Mouse (Mus musculus) forebrain, postnatal 0 days (tissue): ENCODE results near the gene Mapk13. TPM values are rescaled to one million over a fixed set of nuclear protein-coding genes. Genes with fewer than 3 reads are reported as not detected.

Experiments used
- ATAC-seq: fragments of 200-750 bp; cut with Nextera tagmentation; 2 replicates; pipeline ENCODE4 v1.8.0; 2017; ENCODE audit warnings: mild to moderate bottlenecking, moderate library complexity
- DNase-seq: peaks from one replicate; pipeline ENCODE4 v3.0.0-alpha.2; 2015
- H3K27ac ChIP-seq: fragments of 300-500 bp; sonication (generic); 2 replicates; pipeline ENCODE4 v1.5.1; 2014; ENCODE audit warnings: low read depth, mild to moderate bottlenecking, antibody characterized with exemption, low read length, moderate library complexity, mixed read lengths
- H3K27me3 ChIP-seq: fragments of 300-500 bp; sonication (generic); 2 replicates; pipeline ENCODE4 v1.6.1; 2014; ENCODE audit warnings: mild to moderate bottlenecking, low read length, mixed read lengths; ENCODE audit not compliant: insufficient read depth
- H3K36me3 ChIP-seq: fragments of 300-500 bp; sonication (generic); 2 replicates; pipeline ENCODE4 v1.6.1; 2014; ENCODE audit warnings: mild to moderate bottlenecking, moderate library complexity; ENCODE audit not compliant: insufficient read depth
- H3K4me1 ChIP-seq: fragments of 300-500 bp; sonication (generic); 2 replicates; pipeline ENCODE4 v1.6.1; 2014; ENCODE audit warnings: antibody characterized with exemption; ENCODE audit not compliant: insufficient read depth
- H3K4me2 ChIP-seq: fragments of 300-500 bp; sonication (generic); 2 replicates; pipeline ENCODE4 v1.6.1; 2014; ENCODE audit warnings: low read depth, mild to moderate bottlenecking, moderate library complexity
- H3K4me3 ChIP-seq: fragments of 300-500 bp; sonication (generic); 2 replicates; pipeline ENCODE4 v1.5.1; 2014; ENCODE audit warnings: low read depth, low read length, mixed read lengths
- H3K9ac ChIP-seq: fragments of 300-500 bp; sonication (generic); 2 replicates; pipeline ENCODE4 v1.6.1; 2014; ENCODE audit warnings: mild to moderate bottlenecking
- H3K9me3 ChIP-seq: fragments of 300-500 bp; sonication (generic); 2 replicates; pipeline ENCODE4 v1.6.1; 2016; ENCODE audit warnings: low read length
- CTCF ChIP-seq: sonication (generic); IDR thresholded peaks from 2 replicates; pipeline ENCODE4 v1.5.1; 2016; ENCODE audit warnings: antibody characterized with exemption, control low read depth, low read depth
- WGBS: fragments of 180-500 bp; shearing (Covaris S2); extraction: QIAGEN DNeasy Blood & Tissue Kit; methylation state at CpG from one replicate; pipeline ENCODE4 v1.1.7; 2014; 5-methylcytosine and 5-hydroxymethylcytosine counted together
- polyA plus RNA-seq: library from polyadenylated mRNA; unstranded; fragments of >200 nt; fragmentation: Nextera tagmentation; extraction: Ambion mirVana; gene quantifications from 2 replicates; pipeline ENCODE4 v1.2.1, GENCODE M21; 2015
- total RNA-seq: library from RNA; depleted of rRNA; stranded (reverse); fragments of >200 nt; gene quantifications from 2 replicates; pipeline ENCODE4 v1.2.3, GENCODE M21; 2014

Gene Mapk13
- total and polyA plus RNA-seq, 2 experiments from 2014 or later, result 0.14 to 1.0 TPM

- H3K36me3 ChIP-seq, result peaks cover 69% of the 10 kb centered on the region
- DNase-seq, result peak; percentile 34
- WGBS, result 87% methylated on average over 11 of the region's 11 CpGs
- no peaks in the 10 kb centered on the region for H3K4me1 ChIP-seq
- no peak for TF ChIP-seq CTCF
- ATAC-seq, result no peak
- no peaks in the 10 kb centered on the region for H3K27me3 ChIP-seq
- no peak overlapping the region for H3K27ac ChIP-seq
- H3K9ac ChIP-seq, result no peak overlapping the region
- no peaks in the 10 kb centered on the region for H3K9me3 ChIP-seq
- no peak overlapping the region for H3K4me2 ChIP-seq
- H3K4me3 ChIP-seq, result no peak overlapping the region
Observed at GRCm38 (mm10) chr17:28743145-28743866, 25.8 kb upstream of the Mapk13 start.

- Histone ChIP-seq H3K36me3 (peaks cover 75% of the 10 kb centered on the region), H3K27ac (no peak overlapping the region), H3K4me3 (no peak overlapping the region), H3K4me2 (no peak overlapping the region), H3K27me3 (no peaks in the 10 kb centered on the region), H3K9me3 (no peaks in the 10 kb centered on the region), H3K4me1 (no peaks in the 10 kb centered on the region), H3K9ac (no peak overlapping the region)
- no peak for TF ChIP-seq CTCF
- DNase-seq (no peak), ATAC-seq (no peak)
- 91% methylated on average over 9 of the region's 9 CpGs for WGBS
Observed at GRCm38 (mm10) chr17:28743916-28744315, 25.2 kb upstream of the Mapk13 start.

GRCm38 (mm10) chr17:28745773-28746172 is 23.3 kb upstream of the Mapk13 start:
- Histone ChIP-seq H3K27me3 (no peaks in the 10 kb centered on the region), H3K4me1 (no peaks in the 10 kb centered on the region), H3K4me2 (no peak overlapping the region), H3K27ac (no peak overlapping the region), H3K9me3 (no peaks in the 10 kb centered on the region), H3K4me3 (no peak overlapping the region), H3K36me3 (peaks cover 68% of the 10 kb centered on the region), H3K9ac (no peak overlapping the region)
- 82% methylated on average over 6 of the region's 6 CpGs for WGBS
- ATAC-seq (no peak), DNase-seq (no peak)
- TF ChIP-seq CTCF, result no peak

- H3K4me1 ChIP-seq, result no peaks in the 10 kb centered on the region
- no peak overlapping the region for H3K9ac ChIP-seq
- H3K27me3 ChIP-seq, result no peaks in the 10 kb centered on the region
- TF ChIP-seq CTCF, result no peak
- DNase-seq, result no peak
- H3K36me3 ChIP-seq, result peaks cover 57% of the 10 kb centered on the region
- no peak overlapping the region for H3K4me2 ChIP-seq
- H3K4me3 ChIP-seq, result no peak overlapping the region
- ATAC-seq, result no peak
- H3K9me3 ChIP-seq, result no peaks in the 10 kb centered on the region
- WGBS, result 85% methylated on average over 4 of the region's 4 CpGs
- H3K27ac ChIP-seq, result no peak overlapping the region
Observed at GRCm38 (mm10) chr17:28748001-28748400, 21.1 kb upstream of the Mapk13 start.

- no peak for ATAC-seq
- WGBS, result 86% methylated on average over 6 of the region's 6 CpGs
Observed at GRCm38 (mm10) chr17:28750580-28750979, 18.5 kb upstream of the Mapk13 start.

GRCm38 (mm10) chr17:28756447-28756846 is 12.7 kb upstream of the Mapk13 start:
- no peak overlapping the region for H3K27ac ChIP-seq
- H3K9ac ChIP-seq, result no peak overlapping the region
- H3K4me3 ChIP-seq, result no peak overlapping the region
- no peaks in the 10 kb centered on the region for H3K4me1 ChIP-seq
- DNase-seq, result no peak
- TF ChIP-seq CTCF, result no peak
- no peaks in the 10 kb centered on the region for H3K36me3 ChIP-seq
- no peak overlapping the region for H3K4me2 ChIP-seq
- WGBS, result 74% methylated on average over 5 of the region's 5 CpGs
- no peak for ATAC-seq
- no peaks in the 10 kb centered on the region for H3K9me3 ChIP-seq
- no peaks in the 10 kb centered on the region for H3K27me3 ChIP-seq

More at GRCm38 (mm10) chr17:28750580-28750979, 18.5 kb upstream of the Mapk13 start:
- H3K4me3 ChIP-seq, result no peak overlapping the region
- H3K9ac ChIP-seq, result no peak overlapping the region
- no peak for DNase-seq
- no peak for TF ChIP-seq CTCF
- H3K4me2 ChIP-seq, result no peak overlapping the region
- no peak overlapping the region for H3K27ac ChIP-seq
- H3K36me3 ChIP-seq, result peaks cover 35% of the 10 kb centered on the region
- no peaks in the 10 kb centered on the region for H3K27me3 ChIP-seq
- no peaks in the 10 kb centered on the region for H3K4me1 ChIP-seq
- H3K9me3 ChIP-seq, result no peaks in the 10 kb centered on the region

- Histone ChIP-seq H3K4me1 (no peaks in the 10 kb centered on the region), H3K9ac (no peak overlapping the region), H3K4me2 (no peak overlapping the region), H3K27me3 (no peaks in the 10 kb centered on the region), H3K27ac (no peak overlapping the region), H3K4me3 (no peak overlapping the region), H3K36me3 (no peaks in the 10 kb centered on the region), H3K9me3 (no peaks in the 10 kb centered on the region)
- 61% methylated on average over 2 of the region's 2 CpGs for WGBS
- no peak for DNase-seq
- no peak for ATAC-seq
- no peak for TF ChIP-seq CTCF
Observed at GRCm38 (mm10) chr17:28757470-28757869, 11.6 kb upstream of the Mapk13 start.
